Mouse (Mus musculus) lung, embryonic 15.5 days (tissue): Measurements from ENCODE around the gene Styxl1. TPM values are rescaled to one million over a fixed set of nuclear protein-coding genes. Genes with fewer than 3 reads are reported as not detected.

Source experiments
- ATAC-seq: fragments of 200-750 bp; cut with Nextera tagmentation; 2 replicates; pipeline ENCODE4 v1.8.0; 2017; ENCODE audit warnings: moderate number of reproducible peaks, borderline replicate concordance; ENCODE audit not compliant: low FRiP score, low TSS enrichment; ENCODE audit errors: extremely low read depth
- H3K27ac ChIP-seq: fragments of 300-500 bp; sonication (generic); 2 replicates; pipeline ENCODE4 v1.5.1; 2015; ENCODE audit warnings: moderate library complexity, mild to moderate bottlenecking, inconsistent platforms
- H3K27me3 ChIP-seq: fragments of 300-500 bp; sonication (generic); 2 replicates; pipeline ENCODE4 v1.6.1; 2015; ENCODE audit warnings: inconsistent platforms
- H3K36me3 ChIP-seq: fragments of 300-500 bp; sonication (generic); 2 replicates; pipeline ENCODE4 v1.6.1; 2015; ENCODE audit warnings: inconsistent platforms
- H3K4me1 ChIP-seq: fragments of 300-500 bp; sonication (generic); 2 replicates; pipeline ENCODE4 v1.6.1; 2015; ENCODE audit warnings: inconsistent platforms
- H3K4me2 ChIP-seq: fragments of 300-500 bp; sonication (generic); 2 replicates; pipeline ENCODE4 v1.6.1; 2015; ENCODE audit warnings: inconsistent platforms, mild to moderate bottlenecking, moderate library complexity
- H3K4me3 ChIP-seq: fragments of 300-500 bp; sonication (generic); 2 replicates; pipeline ENCODE4 v1.5.1; 2015; ENCODE audit warnings: mild to moderate bottlenecking, inconsistent platforms
- H3K9ac ChIP-seq: fragments of 300-500 bp; sonication (generic); 2 replicates; pipeline ENCODE4 v1.6.1; 2015; ENCODE audit warnings: inconsistent platforms
- H3K9me3 ChIP-seq: fragments of 300-500 bp; sonication (generic); 2 replicates; pipeline ENCODE4 v1.6.1; 2016; ENCODE audit warnings: inconsistent platforms
- WGBS: fragments of 180-500 bp; shearing (Covaris S2); methylation state at CpG from one replicate; pipeline ENCODE4 v1.1.7; 2015; 5-methylcytosine and 5-hydroxymethylcytosine counted together
- polyA plus RNA-seq: library from polyadenylated mRNA; unstranded; fragments of >200 nt; fragmentation: Nextera tagmentation; extraction: Ambion mirVana; gene quantifications from 2 replicates; pipeline ENCODE4 v1.2.1, GENCODE M21; 2015

Styxl1 gene
- polyA plus RNA-seq, 1 experiment from 2014 or later = 0.57 TPM

- no peak overlapping the region for H3K4me2 ChIP-seq
- no peak for ATAC-seq
- 7% methylated on average over 6 of the region's 6 CpGs for WGBS
Measured at GRCm38 (mm10) chr5:135800927-135801326, 22.7 kb upstream of the Styxl1 start.

GRCm38 (mm10) chr5:135799746-135800145 lies 21.6 kb upstream of the Styxl1 start:
- 40% methylated on average over 4 of the region's 4 CpGs for WGBS
- no peak for ATAC-seq

More at GRCm38 (mm10) chr5:135800927-135801326, 22.7 kb upstream of the Styxl1 start:
- no peak overlapping the region for H3K9ac ChIP-seq
- H3K4me3 ChIP-seq = no peak overlapping the region
- no peaks in the 10 kb centered on the region for H3K36me3 ChIP-seq
- no peaks in the 10 kb centered on the region for H3K4me1 ChIP-seq
- H3K27ac ChIP-seq = no peak overlapping the region
- H3K27me3 ChIP-seq = no peaks in the 10 kb centered on the region
- H3K9me3 ChIP-seq = no peaks in the 10 kb centered on the region

GRCm38 (mm10) chr5:135794859-135795181 lies 16.6 kb upstream of the Styxl1 start:
- H3K4me3 ChIP-seq = peak overlapping the region; percentile 29; the same call in 1 of the 2 replicates
- H3K27me3 ChIP-seq = no peaks in the 10 kb centered on the region
- H3K27ac ChIP-seq = no peak overlapping the region
- ATAC-seq = 0 out of 2 replicates have a peak, but pooled peaks have one; percentile 24
- H3K9me3 ChIP-seq = no peaks in the 10 kb centered on the region
- H3K4me2 ChIP-seq = peak overlapping the region; percentile 45
- peaks cover 7% of the 10 kb centered on the region; the same call in 1 of the 2 replicates for H3K4me1 ChIP-seq
- 11% methylated on average over 5 of the region's 5 CpGs for WGBS
- H3K36me3 ChIP-seq = peaks cover 20% of the 10 kb centered on the region
- H3K9ac ChIP-seq = no peak overlapping the region

More at GRCm38 (mm10) chr5:135799746-135800145, 21.6 kb upstream of the Styxl1 start:
- Histone ChIP-seq H3K4me1 (0 out of 2 replicates have a peak, but pooled peaks cover 2% of the 10 kb centered on the region), H3K27ac (no peak overlapping the region), H3K36me3 (no peaks in the 10 kb centered on the region), H3K27me3 (no peaks in the 10 kb centered on the region), H3K4me2 (no peak overlapping the region), H3K9me3 (no peaks in the 10 kb centered on the region), H3K4me3 (no peak overlapping the region), H3K9ac (no peak overlapping the region)

- H3K27ac ChIP-seq = no peak overlapping the region
- no peaks in the 10 kb centered on the region for H3K27me3 ChIP-seq
- H3K4me3 ChIP-seq = peak overlapping the region; percentile 29
- H3K9ac ChIP-seq = 0 out of 2 replicates have a peak overlapping the region, but pooled peaks have one; percentile 13
- ATAC-seq = peak; percentile 70
- H3K9me3 ChIP-seq = no peaks in the 10 kb centered on the region
- peak overlapping the region; percentile 45 for H3K4me2 ChIP-seq
- peaks cover 26% of the 10 kb centered on the region for H3K36me3 ChIP-seq
- peaks cover 7% of the 10 kb centered on the region; the same call in 1 of the 2 replicates for H3K4me1 ChIP-seq
- 9% methylated on average over 20 of the region's 20 CpGs for WGBS
Measured at GRCm38 (mm10) chr5:135793996-135794858, 16.0 kb upstream of the Styxl1 start.

- 85% methylated on average over 4 of the region's 4 CpGs for WGBS
- Histone ChIP-seq H3K9me3 (no peaks in the 10 kb centered on the region), H3K27ac (no peak overlapping the region), H3K9ac (no peak overlapping the region), H3K4me3 (no peak overlapping the region), H3K36me3 (peaks cover 56% of the 10 kb centered on the region), H3K4me1 (peaks cover 17% of the 10 kb centered on the region), H3K27me3 (no peaks in the 10 kb centered on the region), H3K4me2 (no peak overlapping the region)
- no peak for ATAC-seq
Measured at GRCm38 (mm10) chr5:135782901-135783300, 4.7 kb upstream of the Styxl1 start.

GRCm38 (mm10) chr5:135780331-135780730 lies 2.1 kb upstream of the Styxl1 start:
- Histone ChIP-seq H3K36me3 (peaks cover 31% of the 10 kb centered on the region), H3K4me3 (no peak overlapping the region), H3K4me2 (peak overlapping the region; percentile 75; the same call in 1 of the 2 replicates), H3K9me3 (no peaks in the 10 kb centered on the region), H3K9ac (peak overlapping the region; percentile 17; the same call in 1 of the 2 replicates), H3K4me1 (peaks cover 23% of the 10 kb centered on the region), H3K27ac (no peak overlapping the region), H3K27me3 (no peaks in the 10 kb centered on the region)
- 78% methylated on average over 8 of the region's 8 CpGs for WGBS
- no peak for ATAC-seq

- Histone ChIP-seq H3K4me3 (peak within 1 kb of the TSS; percentile 75), H3K27me3 (no peaks in the 10 kb centered on the region), H3K27ac (peak within 1 kb of the TSS; percentile 91), H3K9me3 (no peaks in the 10 kb centered on the region), H3K4me2 (peak within 1 kb of the TSS; percentile 79), H3K4me1 (peaks cover 23% of the 10 kb centered on the region), H3K9ac (peak within 1 kb of the TSS; percentile 87), H3K36me3 (peaks cover 15% of the 10 kb centered on the region)
- under 1% methylated on average over 70 of the region's 70 CpGs for WGBS
- peak; percentile 97 for ATAC-seq
Measured at GRCm38 (mm10) chr5:135778471-135779445, 573 bp upstream of the Styxl1 start, which contains the start of gene Mdh2. Mdh2 (plus strand) TSS chr5:135778480.

- Histone ChIP-seq H3K27ac (no peak overlapping the region), H3K9ac (no peak overlapping the region), H3K27me3 (no peaks in the 10 kb centered on the region), H3K4me3 (no peak overlapping the region), H3K36me3 (peaks cover under 1% of the 10 kb centered on the region), H3K4me2 (no peak overlapping the region), H3K9me3 (no peaks in the 10 kb centered on the region), H3K4me1 (peaks cover 23% of the 10 kb centered on the region)
- no peak for ATAC-seq
- WGBS = 71% methylated on average over 4 of the region's 4 CpGs
Measured at GRCm38 (mm10) chr5:135776546-135776945, 1.6 kb downstream of the Styxl1 start.

- no peak for ATAC-seq
- H3K27me3 ChIP-seq = no peaks in the 10 kb centered on the region
- H3K9ac ChIP-seq = no peak overlapping the region
- H3K36me3 ChIP-seq = no peaks in the 10 kb centered on the region
- peaks cover 3% of the 10 kb centered on the region for H3K4me1 ChIP-seq
- no peaks in the 10 kb centered on the region for H3K9me3 ChIP-seq
- H3K27ac ChIP-seq = no peak overlapping the region
- H3K4me2 ChIP-seq = no peak overlapping the region
- H3K4me3 ChIP-seq = no peak overlapping the region
- WGBS = 35% methylated on average over 3 of the region's 3 CpGs
Measured at GRCm38 (mm10) chr5:135772519-135772918, 5.7 kb downstream of the Styxl1 start.

GRCm38 (mm10) chr5:135764971-135765370 lies 13.2 kb downstream of the Styxl1 start:
- no peak for ATAC-seq
- Histone ChIP-seq H3K9me3 (no peaks in the 10 kb centered on the region), H3K4me3 (no peak overlapping the region), H3K27ac (no peak overlapping the region), H3K27me3 (no peaks in the 10 kb centered on the region), H3K36me3 (no peaks in the 10 kb centered on the region), H3K4me1 (no peaks in the 10 kb centered on the region), H3K9ac (no peak overlapping the region), H3K4me2 (no peak overlapping the region)
- 45% methylated on average over 3 of the region's 3 CpGs for WGBS

GRCm38 (mm10) chr5:135763526-135763925 lies 14.7 kb downstream of the Styxl1 start:
- no peaks in the 10 kb centered on the region for H3K36me3 ChIP-seq
- H3K9ac ChIP-seq = no peak overlapping the region
- no peak for ATAC-seq
- H3K4me3 ChIP-seq = no peak overlapping the region
- H3K27me3 ChIP-seq = no peaks in the 10 kb centered on the region
- no peak overlapping the region for H3K4me2 ChIP-seq
- no peak overlapping the region for H3K27ac ChIP-seq
- H3K9me3 ChIP-seq = no peaks in the 10 kb centered on the region
- WGBS = 3% methylated on average over 7 of the region's 7 CpGs
- no peaks in the 10 kb centered on the region for H3K4me1 ChIP-seq
